16 mouse cellular contexts compared by ENCODE assay signal in the genomic region with DNA sequence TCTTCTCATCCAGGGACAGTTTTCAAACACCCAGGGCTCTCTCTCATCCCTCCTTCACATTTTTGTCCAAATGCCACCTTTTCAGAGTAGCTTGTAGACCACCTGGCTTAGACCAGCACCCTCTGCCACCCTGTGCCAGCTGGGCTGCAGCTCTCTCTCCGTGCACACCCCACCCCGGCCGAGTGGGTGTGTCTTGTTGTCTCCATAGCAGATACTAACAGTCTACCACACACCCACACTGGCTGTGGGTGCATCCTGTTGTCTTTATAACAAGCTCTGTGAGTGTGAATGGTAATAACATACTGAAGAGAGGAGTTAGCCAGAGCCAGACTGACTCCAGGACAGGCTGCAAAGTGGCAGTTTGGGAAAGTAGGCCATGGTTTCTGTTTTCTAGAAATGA. TPM values are rescaled to one million over a fixed set of nuclear protein-coding genes. Genes with fewer than 3 reads are reported as not detected.
DNase-seq lines count a peak whose midpoint lies in the region.
"Had no signal": no experiment of that assay in that cellular context is flagged by ENCODE, and none has a peak within 500 bp of the region (broad histone marks: within the 10 kb centered on the region; RNA-seq: fewer than 3 reads in every experiment).

No protein-coding gene starts in this region.

- DNase-seq in layer of hippocampus, adult 9-11 months, result peak; percentile 81
- DNase-seq in layer of hippocampus, postnatal 14 days (ENCODE audit: low spot score in 2 of 2), result no peak
- DNase-seq in right cerebral cortex, postnatal 25 days, result peak; percentile 62
- DNase-seq in right cerebral cortex, postnatal 14 days, result no peak
- peak; percentile 39 to 66 for DNase-seq in left cerebral cortex, postnatal 14 days (ENCODE audit: low spot score in 2 of 2)
- no peak for DNase-seq in cerebellum, postnatal 4 days (ENCODE audit: low spot score in 2 of 2)
- DNase-seq in cerebellum, adult 8-10 months, result no peak
- DNase-seq: adrenal gland, adult 8-10 months; cerebellum, adult 11 months; cerebellum, postnatal 36 days; gastrocnemius, postnatal 10 days; heart, adult 2 months; kidney, adult 9 months; kidney, postnatal 4 days; liver, embryonic 13.5 days; spleen, adult 18-20 months had no signal

- intact Hi-C loops in left cerebral cortex, postnatal 14 days (cut with DNase I), result loop anchor here (2.0 kb wide), 1 partner anchor 21 kb away; no protein-coding TSS in a partner anchor

RNA-seq across cellular contexts. Expression of a gene that starts 18.5 kb away (rescaled TPM):
- 10 to 100 TPM; 43.4 to 46.7 TPM for total RNA-seq in layer of hippocampus, postnatal 14 days (2021)
- 10 to 100 TPM; 50.5 to 55.9 TPM for total RNA-seq in left cerebral cortex, postnatal 14 days (2021)

RNA-seq across cellular contexts. Expression of a gene that starts 19.7 kb away (rescaled TPM):
- 10 to 100 TPM; 24.2 to 24.3 TPM for total RNA-seq in layer of hippocampus, postnatal 14 days (2021)
- total RNA-seq in left cerebral cortex, postnatal 14 days (2021), result 10 to 100 TPM; 33.9 TPM
- total RNA-seq: heart, adult 2 months had no signal

RNA-seq across cellular contexts. Expression of a gene that starts 38.1 kb away (rescaled TPM):
- 100 to 1,000 TPM; 211 to 242 TPM for total RNA-seq in layer of hippocampus, postnatal 14 days (2021)
- total RNA-seq in left cerebral cortex, postnatal 14 days (2021), result 100 to 1,000 TPM; 755 to 854 TPM

RNA-seq across cellular contexts. Expression of a gene that starts 48.2 kb away (rescaled TPM):
- total RNA-seq in layer of hippocampus, postnatal 14 days (2021), result 1 to 10 TPM; 1.2 to 2.9 TPM
- total RNA-seq in left cerebral cortex, postnatal 14 days (2021), result 1 to 10 TPM; 3.3 to 4.1 TPM

Comparison
In these comparisons a context has a peak if more than half of its experiments do, and no peak if none do; other contexts are left out.
1. DNase-seq: peak in layer of hippocampus, adult 9-11 months (single experiment), right cerebral cortex, postnatal 25 days (single experiment) and left cerebral cortex, postnatal 14 days (2 of 2); none in layer of hippocampus, postnatal 14 days (0 of 2), right cerebral cortex, postnatal 14 days (single experiment), cerebellum, postnatal 4 days (0 of 2) and cerebellum, adult 8-10 months (single experiment).